ENCODE assay signal across 29 mouse cellular contexts in the genomic region with DNA sequence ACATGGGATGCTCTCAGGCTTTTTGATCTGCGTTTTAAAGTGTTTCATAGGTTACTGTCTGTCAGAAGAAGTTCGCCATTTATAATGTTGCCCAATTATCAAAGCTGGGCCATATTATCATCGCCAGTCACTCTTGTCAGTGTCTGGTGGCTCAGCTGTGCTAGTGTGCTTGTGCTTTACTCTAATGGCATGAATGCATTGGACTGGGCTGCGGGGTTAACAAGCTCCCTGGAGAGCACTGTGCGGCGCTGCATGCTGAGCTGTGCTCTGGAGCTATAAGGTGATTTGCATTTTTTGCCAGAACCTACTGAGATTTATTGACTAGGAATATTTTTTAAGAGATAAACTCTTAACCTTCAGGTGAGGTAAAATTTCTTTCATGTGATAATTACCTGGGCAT.
DNase-seq lines count a peak whose midpoint lies in the region; ATAC-seq lines count a peak whose summit lies in the region.
"Had no signal": no experiment of that assay in that cellular context is flagged by ENCODE, and none has a peak within 500 bp of the region (broad histone marks: within the 10 kb centered on the region; RNA-seq: fewer than 3 reads in every experiment).

No protein-coding gene starts in this region.

- peaks cover 42% of the 10 kb centered on the region for H3K4me1 ChIP-seq in forebrain, embryonic 14.5 days (ENCODE audit: control insufficient read depth, insufficient read depth, low read length)
- peaks cover 52% of the 10 kb centered on the region for H3K4me1 ChIP-seq in forebrain, embryonic 15.5 days
- H3K4me1 ChIP-seq in neural tube, embryonic 11.5 days (ENCODE audit: control insufficient read depth, insufficient read depth, low read length), result 0 out of 2 replicates have a peak, but pooled peaks cover 9% of the 10 kb centered on the region
- peaks cover 43% of the 10 kb centered on the region for H3K4me1 ChIP-seq in hindbrain, embryonic 14.5 days (replicated peaks; ENCODE audit: control insufficient read depth, insufficient read depth, low read length)

- H3K27ac ChIP-seq in forebrain, embryonic 14.5 days (ENCODE audit: low read depth, low read length), result no peak overlapping the region
- no peak overlapping the region for H3K27ac ChIP-seq in forebrain, embryonic 15.5 days (replicated peaks)
- H3K27ac ChIP-seq in neural tube, embryonic 11.5 days (ENCODE audit: low read depth, low read length), result no peak overlapping the region
- H3K27ac ChIP-seq in hindbrain, embryonic 14.5 days, result 0 out of 2 replicates have a peak overlapping the region, but pooled peaks have one; percentile 11
- H3K27ac ChIP-seq: embryonic facial prominence, embryonic 10.5 days; embryonic facial prominence, embryonic 15.5 days; liver, embryonic 14.5 days; macrophage; stomach, postnatal 0 days had no signal

- no peak overlapping the region for H3K4me2 ChIP-seq in forebrain, embryonic 14.5 days (ENCODE audit: low read length)
- no peak overlapping the region for H3K4me2 ChIP-seq in forebrain, embryonic 15.5 days (replicated peaks)
- H3K4me2 ChIP-seq in neural tube, embryonic 11.5 days (ENCODE audit: low read depth), result no peak overlapping the region
- H3K4me2 ChIP-seq in hindbrain, embryonic 14.5 days (replicated peaks), result no peak overlapping the region
- H3K4me2 ChIP-seq: embryonic facial prominence, embryonic 15.5 days; heart, embryonic 11.5 days had no signal

- WGBS in forebrain, embryonic 14.5 days, result 50% methylated on average over 6 of the region's 6 CpGs
- 41% methylated on average over 6 of the region's 6 CpGs for WGBS in forebrain, embryonic 15.5 days
- WGBS in neural tube, embryonic 11.5 days, result 71% methylated on average over 6 of the region's 6 CpGs
- 35% methylated on average over 6 of the region's 6 CpGs for WGBS in hindbrain, embryonic 14.5 days

- ATAC-seq in forebrain, embryonic 14.5 days, result no peak
- no peak for ATAC-seq in forebrain, embryonic 15.5 days (replicated peaks)
- ATAC-seq in neural tube, embryonic 11.5 days (ENCODE audit: insufficient read depth, low FRiP score, low TSS enrichment), result no peak
- no peak for ATAC-seq in hindbrain, embryonic 14.5 days (ENCODE audit: low FRiP score)
- ATAC-seq: CD4-positive, CD25-positive, alpha-beta regulatory T cell, adult 4 months; intestine, postnatal 0 days had no signal

- no peaks in the 10 kb centered on the region for H3K36me3 ChIP-seq in forebrain, embryonic 14.5 days (ENCODE audit: control insufficient read depth, insufficient read depth, low read length)
- no peaks in the 10 kb centered on the region for H3K36me3 ChIP-seq in forebrain, embryonic 15.5 days
- H3K36me3 ChIP-seq in neural tube, embryonic 11.5 days (ENCODE audit: control insufficient read depth, insufficient read depth, low read length), result no peaks in the 10 kb centered on the region
- no peaks in the 10 kb centered on the region for H3K36me3 ChIP-seq in hindbrain, embryonic 14.5 days (replicated peaks; ENCODE audit: control insufficient read depth, insufficient read depth)
- H3K36me3 ChIP-seq: embryonic facial prominence, embryonic 10.5 days; embryonic facial prominence, embryonic 15.5 days had no signal

- H3K4me3 ChIP-seq in forebrain, embryonic 14.5 days (ENCODE audit: low read depth, low read length), result no peak overlapping the region
- no peak overlapping the region for H3K4me3 ChIP-seq in forebrain, embryonic 15.5 days
- no peak overlapping the region for H3K4me3 ChIP-seq in neural tube, embryonic 11.5 days (ENCODE audit: low read depth, low read length)
- no peak overlapping the region for H3K4me3 ChIP-seq in hindbrain, embryonic 14.5 days (replicated peaks; ENCODE audit: low read length)
- H3K4me3 ChIP-seq: embryonic facial prominence, embryonic 10.5 days; embryonic facial prominence, embryonic 15.5 days; myocyte had no signal

- H3K9ac ChIP-seq in forebrain, embryonic 14.5 days (ENCODE audit: low read length), result no peak overlapping the region
- no peak overlapping the region for H3K9ac ChIP-seq in forebrain, embryonic 15.5 days (replicated peaks)
- no peak overlapping the region for H3K9ac ChIP-seq in neural tube, embryonic 11.5 days (ENCODE audit: low read length)
- no peak overlapping the region for H3K9ac ChIP-seq in hindbrain, embryonic 14.5 days
- H3K9ac ChIP-seq: embryonic facial prominence, embryonic 15.5 days; liver, embryonic 14.5 days had no signal

- peak; percentile 53 for DNase-seq in forebrain, embryonic 14.5 days (ENCODE audit: low spot score)
- peak; percentile 1 for DNase-seq in layer of hippocampus, adult 9-11 months
- DNase-seq in layer of hippocampus, adult 8-10 months (ENCODE audit: low spot score in 2 of 2), result no peak
- DNase-seq in neural tube, embryonic 11.5 days (ENCODE audit: low spot score), result peak; percentile 54
- DNase-seq in neural tube, embryonic 10.5 days (ENCODE audit: extremely low spot score, low spot score), result no peak
- DNase-seq in hindbrain, embryonic 14.5 days (ENCODE audit: low spot score), result no peak
- no peak for DNase-seq in gastrocnemius, postnatal 4 days (ENCODE audit: low spot score in 2 of 2)
- DNase-seq: adrenal gland, postnatal 14 days; cerebellum, adult 18-20 months; cerebellum, postnatal 10 days; gastrocnemius, postnatal 25 days; heart, adult 18-20 months; heart, postnatal 36 days; kidney, adult 9 months; kidney, postnatal 10 days; liver; lung, adult 2 months; lung, postnatal 10 days; right cerebral cortex, postnatal 4 days had no signal

- H3K9me3 ChIP-seq in forebrain, embryonic 14.5 days (replicated peaks; ENCODE audit: control insufficient read depth, low read length), result no peaks in the 10 kb centered on the region
- H3K9me3 ChIP-seq in forebrain, embryonic 15.5 days, result no peaks in the 10 kb centered on the region
- no peaks in the 10 kb centered on the region for H3K9me3 ChIP-seq in neural tube, embryonic 11.5 days (ENCODE audit: control insufficient read depth, low read length)
- no peaks in the 10 kb centered on the region for H3K9me3 ChIP-seq in hindbrain, embryonic 14.5 days (ENCODE audit: control insufficient read depth, low read length)
- H3K9me3 ChIP-seq: embryonic facial prominence, embryonic 10.5 days; embryonic facial prominence, embryonic 15.5 days had no signal

- H3K27me3 ChIP-seq in forebrain, embryonic 14.5 days (replicated peaks; ENCODE audit: control insufficient read depth, insufficient read depth, low read length), result no peaks in the 10 kb centered on the region
- no peaks in the 10 kb centered on the region for H3K27me3 ChIP-seq in forebrain, embryonic 15.5 days
- H3K27me3 ChIP-seq in neural tube, embryonic 11.5 days (ENCODE audit: control insufficient read depth, insufficient read depth, low read length), result no peaks in the 10 kb centered on the region
- no peaks in the 10 kb centered on the region for H3K27me3 ChIP-seq in hindbrain, embryonic 14.5 days (ENCODE audit: control insufficient read depth, insufficient read depth, low read length)
- H3K27me3 ChIP-seq: embryonic facial prominence, embryonic 15.5 days had no signal

Comparison
In these comparisons a context has a peak if more than half of its experiments do, and no peak if none do; other contexts are left out.
1. DNase-seq: peak in forebrain, embryonic 14.5 days (single experiment), layer of hippocampus, adult 9-11 months (single experiment) and neural tube, embryonic 11.5 days (single experiment); none in layer of hippocampus, adult 8-10 months (0 of 2), neural tube, embryonic 10.5 days (single experiment), hindbrain, embryonic 14.5 days (single experiment) and gastrocnemius, postnatal 4 days (0 of 2).